Mouse (Mus musculus) ES-E14 (cell line): Measurements from ENCODE around the gene Gm3676. TPM values are rescaled to one million over a fixed set of nuclear protein-coding genes. Genes with fewer than 3 reads are reported as not detected.

ENCODE experiments used
- total RNA-seq: library from RNA; depleted of rRNA; stranded (reverse); fragments of 300-350 nt; gene quantifications from 2 replicates; pipeline ENCODE4 v1.2.3, GENCODE M21; 2012; rRNA removed

The Gm3676 gene
- total RNA-seq, 1 experiment: not detected

Other genes starting within 250 kb of the Gm3676 start
- not detected in 2 replicates for gene Gm6482, start 238.2 kb downstream of the Gm3676 start, total RNA-seq
- not detected in 2 replicates for gene Gm7954, start 193.0 kb downstream of the Gm3676 start, total RNA-seq
- gene Gm3486, start 157.0 kb downstream of the Gm3676 start, total RNA-seq: not detected in 2 replicates
- gene Gm7970, start 90.9 kb downstream of the Gm3676 start, total RNA-seq: not detected in 2 replicates
- not detected in 2 replicates for gene 1700049E17Rik2, start 73.3 kb downstream of the Gm3676 start, total RNA-seq
- not detected in 2 replicates for gene Gm3072, start 21.9 kb downstream of the Gm3676 start, total RNA-seq
- not detected in 2 replicates for gene Gm8068, start 55.4 kb upstream of the Gm3676 start, total RNA-seq
- gene Gm7929, start 104.1 kb upstream of the Gm3676 start, total RNA-seq: not detected in 2 replicates
- gene Gm47189, start 126.0 kb upstream of the Gm3676 start, total RNA-seq: not detected in 2 replicates